Mouse (Mus musculus): ENCODE data around the gene 9030025P20Rik.

DNA sequence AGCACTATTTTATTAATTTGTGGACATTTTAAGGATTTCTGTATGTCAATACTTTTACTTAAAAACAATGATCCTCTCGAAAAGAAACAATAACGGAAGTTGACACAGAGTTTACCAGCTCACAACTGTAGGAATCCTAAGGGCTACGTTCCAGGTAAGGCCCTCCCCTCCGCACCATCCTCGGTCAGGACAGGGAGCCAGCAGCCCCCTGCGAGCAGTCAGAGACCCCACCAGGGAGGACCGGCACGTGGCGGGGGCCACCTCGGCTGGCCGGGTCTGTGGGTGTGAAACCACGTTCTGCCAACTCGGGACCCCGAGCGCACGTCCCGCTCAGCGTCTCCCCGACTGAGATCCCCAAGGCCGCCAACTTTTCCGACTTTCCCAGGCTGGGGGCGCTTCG lies 17.7 kb upstream of the 9030025P20Rik start:
- no peak for TF ChIP-seq CTCF (IDR thresholded peaks at IDR 0.05; ENCODE audit: extremely low read depth, insufficient read depth, insufficient read length, insufficient replicate concordance)
- TF ChIP-seq POLR2A (IDR thresholded peaks at IDR 0.05; ENCODE audit: low read depth, low read length), result no peak

Measured in spleen, adult 2 months (tissue).